Mouse (Mus musculus) forebrain, embryonic 11.5 days (tissue): ENCODE data around the gene Lrrk2. TPM values are rescaled to one million over a fixed set of nuclear protein-coding genes. Genes with fewer than 3 reads are reported as not detected.

Experiments
- ATAC-seq: fragments of 200-750 bp; cut with Nextera tagmentation; replicated peaks from 2 replicates; pipeline ENCODE4 v1.8.0; 2017; ENCODE audit warnings: moderate TSS enrichment; ENCODE audit not compliant: low FRiP score
- DNase-seq: peaks from one replicate; pipeline ENCODE4 v3.0.0-alpha.2; 2017; ENCODE audit warnings: low spot score
- H3K27ac ChIP-seq: fragments of 300-500 bp; sonication (generic); 2 replicates; pipeline ENCODE4 v1.5.1; 2014; ENCODE audit warnings: low read depth, low read length
- H3K27me3 ChIP-seq: fragments of 300-500 bp; sonication (generic); 2 replicates; pipeline ENCODE4 v1.6.1; 2014; ENCODE audit warnings: mild to moderate bottlenecking, low read length, mixed read lengths; ENCODE audit not compliant: control insufficient read depth, insufficient read depth
- H3K36me3 ChIP-seq: fragments of 300-500 bp; sonication (generic); 2 replicates; pipeline ENCODE4 v1.6.1; 2014; ENCODE audit warnings: mild to moderate bottlenecking, low read length, moderate library complexity, mixed read lengths; ENCODE audit not compliant: control insufficient read depth, insufficient read depth
- H3K4me1 ChIP-seq: fragments of 300-500 bp; sonication (generic); replicated peaks from 2 replicates; pipeline ENCODE4 v1.6.1; 2014; ENCODE audit warnings: low read length, mixed read lengths; ENCODE audit not compliant: control insufficient read depth, insufficient read depth
- H3K4me2 ChIP-seq: fragments of 300-500 bp; sonication (generic); 2 replicates; pipeline ENCODE4 v1.6.1; 2014; ENCODE audit warnings: low read depth, mild to moderate bottlenecking, low read length, moderate library complexity, mixed read lengths; ENCODE audit not compliant: severe bottlenecking
- H3K4me3 ChIP-seq: fragments of 300-500 bp; sonication (generic); 2 replicates; pipeline ENCODE4 v1.5.1; 2014; ENCODE audit warnings: low read depth, low read length
- H3K9ac ChIP-seq: fragments of 300-500 bp; sonication (generic); 2 replicates; pipeline ENCODE4 v1.6.1; 2014; ENCODE audit warnings: low read length
- H3K9me3 ChIP-seq: fragments of 300-500 bp; sonication (generic); 2 replicates; pipeline ENCODE4 v1.6.1; 2016; ENCODE audit warnings: low read length, mixed read lengths; ENCODE audit not compliant: control insufficient read depth
- WGBS: fragments of 180-500 bp; shearing (Covaris S2); extraction: QIAGEN DNeasy Blood & Tissue Kit; methylation state at CpG from one replicate; pipeline ENCODE4 v1.1.7; 2014; 5-methylcytosine and 5-hydroxymethylcytosine counted together
- polyA plus RNA-seq: library from polyadenylated mRNA; unstranded; fragments of >200 nt; fragmentation: Nextera tagmentation; extraction: Ambion mirVana; gene quantifications from 2 replicates; pipeline ENCODE4 v1.2.1, GENCODE M21; 2014

Lrrk2 gene
- polyA plus RNA-seq, 1 experiment from 2014 or later, result 2.9 TPM

- Histone ChIP-seq H3K4me1 (no peaks in the 10 kb centered on the region), H3K4me3 (no peak overlapping the region), H3K4me2 (no peak overlapping the region), H3K27ac (no peak overlapping the region), H3K27me3 (no peaks in the 10 kb centered on the region), H3K36me3 (no peaks in the 10 kb centered on the region), H3K9me3 (no peaks in the 10 kb centered on the region), H3K9ac (no peak overlapping the region)
- ATAC-seq (no peak), DNase-seq (no peak)
- whole genome bisulfite sequencing, result 92% methylated on average over 6 of the region's 6 CpGs
Observed at GRCm38 (mm10) chr15:91665530-91665929, 7.4 kb upstream of the Lrrk2 start.

- Histone ChIP-seq H3K9me3 (no peaks in the 10 kb centered on the region), H3K27me3 (no peaks in the 10 kb centered on the region), H3K4me1 (peaks cover 7% of the 10 kb centered on the region), H3K9ac (no peak overlapping the region), H3K27ac (no peak overlapping the region), H3K4me3 (no peak overlapping the region), H3K4me2 (no peak overlapping the region), H3K36me3 (no peaks in the 10 kb centered on the region)
- ATAC-seq (no peak), DNase-seq (no peak)
- WGBS, result 87% methylated on average over 2 of the region's 2 CpGs
Observed at GRCm38 (mm10) chr15:91671216-91671615, 1.8 kb upstream of the Lrrk2 start.

GRCm38 (mm10) chr15:91671987-91672386 lies 988 bp upstream of the Lrrk2 start:
- DNase-seq (no peak), ATAC-seq (no peak)
- no peak overlapping the region for H3K4me2 ChIP-seq
- no peak overlapping the region for H3K27ac ChIP-seq
- no peaks in the 10 kb centered on the region for H3K36me3 ChIP-seq
- H3K27me3 ChIP-seq, result no peaks in the 10 kb centered on the region
- H3K4me1 ChIP-seq, result peaks cover 7% of the 10 kb centered on the region
- 70% methylated on average over 5 of the region's 5 CpGs for WGBS
- no peak overlapping the region for H3K9ac ChIP-seq
- no peak overlapping the region for H3K4me3 ChIP-seq
- no peaks in the 10 kb centered on the region for H3K9me3 ChIP-seq

GRCm38 (mm10) chr15:91673569-91673905 lies 562 bp downstream of the Lrrk2 start:
- peak overlapping the region; percentile 73 for H3K4me2 ChIP-seq
- peak overlapping the region; percentile 71 for H3K9ac ChIP-seq
- H3K4me1 ChIP-seq, result peaks cover 7% of the 10 kb centered on the region
- DNase-seq (no peak), ATAC-seq (peak; percentile 40)
- peak overlapping the region; percentile 41 for H3K4me3 ChIP-seq
- no peaks in the 10 kb centered on the region for H3K27me3 ChIP-seq
- H3K9me3 ChIP-seq, result no peaks in the 10 kb centered on the region
- H3K27ac ChIP-seq, result no peak overlapping the region
- no peaks in the 10 kb centered on the region for H3K36me3 ChIP-seq
- WGBS, result 39% methylated on average over 5 of the region's 5 CpGs

GRCm38 (mm10) chr15:91680116-91680515 lies 7.1 kb downstream of the Lrrk2 start:
- Histone ChIP-seq H3K4me3 (no peak overlapping the region), H3K27ac (no peak overlapping the region), H3K4me1 (no peaks in the 10 kb centered on the region), H3K9ac (no peak overlapping the region), H3K36me3 (no peaks in the 10 kb centered on the region), H3K27me3 (no peaks in the 10 kb centered on the region), H3K9me3 (no peaks in the 10 kb centered on the region), H3K4me2 (no peak overlapping the region)
- 83% methylated on average over 2 of the region's 2 CpGs for WGBS
- no peak for ATAC-seq
- no peak for DNase-seq

- no peak overlapping the region for H3K4me3 ChIP-seq
- no peaks in the 10 kb centered on the region for H3K27me3 ChIP-seq
- DNase-seq, result no peak
- no peaks in the 10 kb centered on the region for H3K4me1 ChIP-seq
- 86% methylated on average over 7 of the region's 7 CpGs for WGBS
- no peaks in the 10 kb centered on the region for H3K36me3 ChIP-seq
- ATAC-seq, result no peak
- no peak overlapping the region for H3K4me2 ChIP-seq
- no peaks in the 10 kb centered on the region for H3K9me3 ChIP-seq
- H3K9ac ChIP-seq, result no peak overlapping the region
- no peak overlapping the region for H3K27ac ChIP-seq
Observed at GRCm38 (mm10) chr15:91685880-91686563, 13.0 kb downstream of the Lrrk2 start.

- Histone ChIP-seq H3K27ac (no peak overlapping the region), H3K36me3 (no peaks in the 10 kb centered on the region)
- WGBS, result 92% methylated on average over 9 of the region's 9 CpGs
Observed at GRCm38 (mm10) chr15:91690648-91691047, 17.7 kb downstream of the Lrrk2 start.

GRCm38 (mm10) chr15:91693051-91693450 lies 20.1 kb downstream of the Lrrk2 start:
- DNase-seq (no peak), ATAC-seq (no peak)
- WGBS, result 73% methylated on average over 1 of the region's 1 CpGs
- Histone ChIP-seq H3K27me3 (no peaks in the 10 kb centered on the region), H3K36me3 (no peaks in the 10 kb centered on the region), H3K4me1 (no peaks in the 10 kb centered on the region), H3K4me3 (no peak overlapping the region), H3K9ac (no peak overlapping the region), H3K9me3 (no peaks in the 10 kb centered on the region), H3K4me2 (no peak overlapping the region), H3K27ac (no peak overlapping the region)

More at GRCm38 (mm10) chr15:91690648-91691047, 17.7 kb downstream of the Lrrk2 start:
- H3K4me1 ChIP-seq, result no peaks in the 10 kb centered on the region
- no peak overlapping the region for H3K4me3 ChIP-seq
- H3K4me2 ChIP-seq, result no peak overlapping the region
- H3K9ac ChIP-seq, result no peak overlapping the region
- no peak for ATAC-seq
- no peaks in the 10 kb centered on the region for H3K27me3 ChIP-seq
- no peaks in the 10 kb centered on the region for H3K9me3 ChIP-seq
- no peak for DNase-seq

GRCm38 (mm10) chr15:91693856-91694255 lies 20.9 kb downstream of the Lrrk2 start:
- 90% methylated on average over 2 of the region's 2 CpGs for WGBS
- ATAC-seq (no peak), DNase-seq (no peak)
- no peaks in the 10 kb centered on the region for H3K9me3 ChIP-seq
- H3K27me3 ChIP-seq, result no peaks in the 10 kb centered on the region
- H3K9ac ChIP-seq, result no peak overlapping the region
- no peak overlapping the region for H3K4me3 ChIP-seq
- H3K27ac ChIP-seq, result no peak overlapping the region
- H3K36me3 ChIP-seq, result no peaks in the 10 kb centered on the region
- no peaks in the 10 kb centered on the region for H3K4me1 ChIP-seq
- no peak overlapping the region for H3K4me2 ChIP-seq
